Mouse (Mus musculus) 3T3-L1 (cell line): ENCODE data around the gene Kif18a.

ENCODE experiments used
- DNase-seq: peaks from one replicate; pipeline ENCODE4 v3.0.0-alpha.2; 2015; ENCODE audit warnings: low read depth, low spot score

Gene Kif18a

GRCm38 (mm10) chr2:109365962-109366361 lies 85.4 kb downstream of the Kif18a start:
- DNase-seq = no peak

- no peak for DNase-seq
Measured at GRCm38 (mm10) chr2:109374881-109375280, 94.3 kb downstream of the Kif18a start.

GRCm38 (mm10) chr2:109384019-109384418 lies 103.5 kb downstream of the Kif18a start:
- no peak for DNase-seq

GRCm38 (mm10) chr2:109386211-109386610 lies 105.7 kb downstream of the Kif18a start:
- no peak for DNase-seq

- no peak for DNase-seq
Measured at GRCm38 (mm10) chr2:109388733-109389132, 108.2 kb downstream of the Kif18a start.

- DNase-seq = no peak
Measured at GRCm38 (mm10) chr2:109389977-109390376, 109.4 kb downstream of the Kif18a start.
